Mouse (Mus musculus) hindbrain, embryonic 16.5 days (tissue): Measurements from ENCODE around the gene Isg20. TPM values are rescaled to one million over a fixed set of nuclear protein-coding genes. Genes with fewer than 3 reads are reported as not detected.

Experiments used
- ATAC-seq: fragments of 200-750 bp; cut with Nextera tagmentation; 2 replicates; pipeline ENCODE4 v1.8.0; 2017; ENCODE audit warnings: moderate TSS enrichment, moderate library complexity
- H3K27ac ChIP-seq: fragments of 300-500 bp; sonication (generic); 2 replicates; pipeline ENCODE4 v1.5.1; 2014; ENCODE audit warnings: low read depth, mild to moderate bottlenecking, control low read depth, low read length, moderate library complexity
- H3K27me3 ChIP-seq: fragments of 300-500 bp; sonication (generic); replicated peaks from 2 replicates; pipeline ENCODE4 v1.6.1; 2014; ENCODE audit warnings: low read length; ENCODE audit not compliant: control insufficient read depth, insufficient read depth
- H3K36me3 ChIP-seq: fragments of 300-500 bp; sonication (generic); 2 replicates; pipeline ENCODE4 v1.6.1; 2014; ENCODE audit warnings: mild to moderate bottlenecking, low read length, moderate library complexity, mixed read lengths; ENCODE audit not compliant: control insufficient read depth, insufficient read depth
- H3K4me1 ChIP-seq: fragments of 300-500 bp; sonication (generic); 2 replicates; pipeline ENCODE4 v1.6.1; 2014; ENCODE audit warnings: low read depth, low read length; ENCODE audit not compliant: control insufficient read depth, insufficient read depth
- H3K4me2 ChIP-seq: fragments of 300-500 bp; sonication (generic); 2 replicates; pipeline ENCODE4 v1.6.1; 2014; ENCODE audit warnings: mild to moderate bottlenecking, low read length, control low read depth, moderate library complexity
- H3K4me3 ChIP-seq: fragments of 300-500 bp; sonication (generic); 2 replicates; pipeline ENCODE4 v1.5.1; 2014; ENCODE audit warnings: mild to moderate bottlenecking, low read length, control low read depth, moderate library complexity
- H3K9ac ChIP-seq: fragments of 300-500 bp; sonication (generic); 2 replicates; pipeline ENCODE4 v1.6.1; 2014; ENCODE audit warnings: low read depth, mild to moderate bottlenecking, control low read depth, low read length, moderate library complexity
- H3K9me3 ChIP-seq: fragments of 300-500 bp; sonication (generic); 2 replicates; pipeline ENCODE4 v1.6.1; 2014; ENCODE audit warnings: mild to moderate bottlenecking, low read length, moderate library complexity; ENCODE audit not compliant: control insufficient read depth
- WGBS: fragments of 180-500 bp; shearing (Covaris S2); extraction: QIAGEN DNeasy Blood & Tissue Kit; methylation state at CpG from one replicate; pipeline ENCODE4 v1.1.7; 2014; 5-methylcytosine and 5-hydroxymethylcytosine counted together
- polyA plus RNA-seq: library from polyadenylated mRNA; unstranded; fragments of >200 nt; fragmentation: Nextera tagmentation; extraction: Ambion mirVana; gene quantifications from 2 replicates; pipeline ENCODE4 v1.2.1, GENCODE M21; 2015

The Isg20 gene
- polyA plus RNA-seq, 1 experiment from 2014 or later, result 2.1 TPM

- no peak overlapping the region for H3K27ac ChIP-seq
- no peaks in the 10 kb centered on the region for H3K27me3 ChIP-seq
- H3K4me3 ChIP-seq, result no peak overlapping the region
- peaks cover 8% of the 10 kb centered on the region for H3K4me1 ChIP-seq
- 75% methylated on average over 19 of the region's 19 CpGs for WGBS
- H3K9me3 ChIP-seq, result no peaks in the 10 kb centered on the region
- H3K4me2 ChIP-seq, result no peak overlapping the region
- no peak for ATAC-seq
- 0 out of 2 replicates have a peak, but pooled peaks cover 2% of the 10 kb centered on the region for H3K36me3 ChIP-seq
- H3K9ac ChIP-seq, result no peak overlapping the region
Measured at GRCm38 (mm10) chr7:78913649-78914544, 673 bp downstream of the Isg20 start.

GRCm38 (mm10) chr7:78914545-78914845 lies 1.3 kb downstream of the Isg20 start:
- Histone ChIP-seq H3K4me2 (no peak overlapping the region), H3K9ac (no peak overlapping the region), H3K27ac (no peak overlapping the region), H3K36me3 (0 out of 2 replicates have a peak, but pooled peaks cover 2% of the 10 kb centered on the region), H3K9me3 (no peaks in the 10 kb centered on the region), H3K4me3 (no peak overlapping the region), H3K27me3 (no peaks in the 10 kb centered on the region), H3K4me1 (peaks cover 8% of the 10 kb centered on the region)
- ATAC-seq, result no peak
- 83% methylated on average over 3 of the region's 3 CpGs for WGBS

- no peak overlapping the region for H3K9ac ChIP-seq
- H3K4me2 ChIP-seq, result no peak overlapping the region
- no peak for ATAC-seq
- WGBS, result 87% methylated on average over 11 of the region's 11 CpGs
- H3K4me3 ChIP-seq, result no peak overlapping the region
- no peaks in the 10 kb centered on the region for H3K27me3 ChIP-seq
- no peak overlapping the region for H3K27ac ChIP-seq
- no peaks in the 10 kb centered on the region for H3K36me3 ChIP-seq
- no peaks in the 10 kb centered on the region for H3K9me3 ChIP-seq
- peaks cover 8% of the 10 kb centered on the region for H3K4me1 ChIP-seq
Measured at GRCm38 (mm10) chr7:78914896-78915510, 1.8 kb downstream of the Isg20 start.

DNA sequence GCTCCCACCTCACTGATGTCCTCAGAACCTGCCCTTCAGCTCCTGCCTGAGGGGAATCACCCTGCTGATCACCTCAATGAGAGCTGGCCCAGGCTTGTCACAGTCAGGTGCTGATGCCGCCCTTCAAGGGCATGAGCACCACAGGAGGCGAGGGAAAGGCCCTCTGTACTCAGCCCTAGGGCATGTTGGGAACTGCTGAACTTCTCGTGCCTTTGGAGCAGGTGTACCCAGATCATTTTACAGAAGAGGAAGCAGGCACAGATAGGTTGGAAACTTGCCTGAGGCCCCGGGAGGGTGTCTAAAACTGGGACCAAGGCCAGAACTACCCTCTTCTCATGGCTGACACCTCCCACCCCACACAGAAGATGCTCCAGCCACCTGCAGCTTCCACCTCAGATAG lies 5.5 kb downstream of the Isg20 start:
- H3K4me3 ChIP-seq, result no peak overlapping the region
- H3K36me3 ChIP-seq, result no peaks in the 10 kb centered on the region
- ATAC-seq, result no peak
- H3K9ac ChIP-seq, result no peak overlapping the region
- no peak overlapping the region for H3K4me2 ChIP-seq
- no peaks in the 10 kb centered on the region for H3K4me1 ChIP-seq
- no peak overlapping the region for H3K27ac ChIP-seq
- 54% methylated on average over 4 of the region's 4 CpGs for WGBS
- no peaks in the 10 kb centered on the region for H3K9me3 ChIP-seq
- H3K27me3 ChIP-seq, result no peaks in the 10 kb centered on the region

DNA sequence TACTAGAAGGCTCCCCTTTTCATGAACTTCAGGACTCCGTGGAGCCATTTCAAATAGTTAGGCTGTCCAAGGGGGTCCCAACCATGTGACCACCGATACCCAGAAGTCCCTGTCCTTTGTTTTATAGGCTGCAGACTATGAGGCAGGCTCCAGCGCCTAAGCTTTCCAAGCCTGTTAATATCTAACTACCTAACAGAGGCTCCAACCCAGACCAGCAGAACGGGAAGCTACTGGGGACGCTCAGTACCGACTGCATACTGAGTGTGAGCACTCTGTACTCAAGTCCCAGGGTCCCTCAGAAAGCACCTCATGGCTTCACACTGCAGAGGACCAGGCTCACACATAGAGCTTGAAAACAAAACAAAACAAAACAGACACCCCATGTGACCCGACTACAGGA lies 9.3 kb downstream of the Isg20 start:
- H3K36me3 ChIP-seq, result no peaks in the 10 kb centered on the region
- no peaks in the 10 kb centered on the region for H3K4me1 ChIP-seq
- no peak overlapping the region for H3K4me2 ChIP-seq
- 61% methylated on average over 7 of the region's 7 CpGs for WGBS
- ATAC-seq, result no peak
- no peak overlapping the region for H3K27ac ChIP-seq
- H3K9ac ChIP-seq, result no peak overlapping the region
- H3K27me3 ChIP-seq, result no peaks in the 10 kb centered on the region
- no peaks in the 10 kb centered on the region for H3K9me3 ChIP-seq
- no peak overlapping the region for H3K4me3 ChIP-seq

GRCm38 (mm10) chr7:78924300-78924699 lies 11.1 kb downstream of the Isg20 start:
- no peaks in the 10 kb centered on the region for H3K9me3 ChIP-seq
- H3K27me3 ChIP-seq, result no peaks in the 10 kb centered on the region
- H3K9ac ChIP-seq, result no peak overlapping the region
- no peak overlapping the region for H3K27ac ChIP-seq
- peak; percentile 68 for ATAC-seq
- H3K36me3 ChIP-seq, result no peaks in the 10 kb centered on the region
- H3K4me3 ChIP-seq, result no peak overlapping the region
- WGBS, result 10% methylated on average over 6 of the region's 6 CpGs
- H3K4me1 ChIP-seq, result no peaks in the 10 kb centered on the region
- H3K4me2 ChIP-seq, result no peak overlapping the region

DNA sequence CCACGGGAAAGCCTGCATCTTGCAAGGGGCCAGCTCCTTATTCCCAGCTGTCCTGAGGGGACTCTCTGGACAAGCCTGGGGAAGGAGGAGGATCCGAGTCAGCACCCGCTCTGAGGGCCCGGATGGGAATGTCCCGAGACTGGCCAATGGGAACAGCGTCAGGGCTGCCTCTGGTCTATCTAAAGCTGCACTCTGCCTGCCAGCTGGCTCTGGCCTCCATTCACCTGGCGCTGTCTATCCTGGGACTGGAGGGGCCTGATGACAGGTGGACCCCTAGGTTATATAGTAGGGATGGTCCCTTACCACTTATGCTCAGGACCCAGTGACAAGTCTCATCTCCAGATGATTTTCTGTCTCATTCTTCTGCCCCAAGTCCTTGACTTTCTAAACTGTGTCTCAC lies 11.6 kb downstream of the Isg20 start:
- H3K9ac ChIP-seq, result no peak overlapping the region
- H3K36me3 ChIP-seq, result no peaks in the 10 kb centered on the region
- no peak overlapping the region for H3K4me2 ChIP-seq
- ATAC-seq, result peak; percentile 30; the same call in 1 of the 2 replicates
- no peaks in the 10 kb centered on the region for H3K27me3 ChIP-seq
- 72% methylated on average over 7 of the region's 7 CpGs for WGBS
- no peaks in the 10 kb centered on the region for H3K4me1 ChIP-seq
- H3K27ac ChIP-seq, result no peak overlapping the region
- no peaks in the 10 kb centered on the region for H3K9me3 ChIP-seq
- H3K4me3 ChIP-seq, result no peak overlapping the region

DNA sequence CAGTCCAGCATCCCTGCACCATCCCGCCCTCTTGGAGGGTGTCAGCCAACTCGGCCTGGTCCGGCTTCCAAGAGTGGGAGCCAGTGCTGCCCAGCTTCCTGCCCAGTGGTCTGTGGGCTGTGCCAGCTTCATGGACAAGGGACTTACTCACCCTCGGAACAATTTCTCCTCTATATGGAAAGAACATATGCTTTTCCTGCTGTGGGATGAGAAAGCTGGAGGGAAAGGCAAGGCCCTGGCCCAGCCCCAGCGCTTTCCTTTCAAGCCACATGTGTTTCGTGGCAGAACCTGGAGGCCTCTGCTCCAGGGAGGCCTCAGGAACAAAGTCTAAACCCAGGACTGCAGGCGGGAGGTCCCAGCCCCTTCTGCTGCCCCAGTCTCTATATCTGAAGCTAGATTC lies 12.5 kb downstream of the Isg20 start:
- no peaks in the 10 kb centered on the region for H3K27me3 ChIP-seq
- no peaks in the 10 kb centered on the region for H3K4me1 ChIP-seq
- no peak overlapping the region for H3K4me2 ChIP-seq
- H3K9me3 ChIP-seq, result no peaks in the 10 kb centered on the region
- no peak for ATAC-seq
- no peak overlapping the region for H3K27ac ChIP-seq
- no peaks in the 10 kb centered on the region for H3K36me3 ChIP-seq
- 73% methylated on average over 7 of the region's 7 CpGs for WGBS
- no peak overlapping the region for H3K4me3 ChIP-seq
- no peak overlapping the region for H3K9ac ChIP-seq

DNA sequence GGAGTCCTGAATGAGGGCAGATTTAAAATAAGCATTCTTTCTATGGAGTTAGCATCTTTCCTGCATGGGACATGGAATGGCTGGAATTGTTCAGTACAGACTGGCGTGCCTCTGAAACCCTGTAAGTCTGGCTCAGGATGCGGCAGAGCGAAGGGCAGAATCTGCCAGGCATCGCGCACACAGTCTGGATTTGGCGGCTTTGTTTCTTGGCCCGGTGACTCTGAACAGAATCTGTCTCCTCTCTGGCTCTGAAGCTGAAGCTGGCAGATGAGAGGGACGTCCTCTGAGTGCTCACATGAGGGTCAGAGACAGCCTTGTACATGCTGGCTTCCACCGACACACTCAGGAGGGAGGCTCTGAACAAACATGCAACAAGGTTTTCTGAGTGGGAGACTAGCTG lies 12.9 kb downstream of the Isg20 start:
- H3K27ac ChIP-seq, result no peak overlapping the region
- ATAC-seq, result no peak
- no peaks in the 10 kb centered on the region for H3K27me3 ChIP-seq
- no peak overlapping the region for H3K4me2 ChIP-seq
- H3K9ac ChIP-seq, result no peak overlapping the region
- no peaks in the 10 kb centered on the region for H3K9me3 ChIP-seq
- no peaks in the 10 kb centered on the region for H3K4me1 ChIP-seq
- 69% methylated on average over 9 of the region's 9 CpGs for WGBS
- no peak overlapping the region for H3K4me3 ChIP-seq
- H3K36me3 ChIP-seq, result no peaks in the 10 kb centered on the region
